Mouse (Mus musculus) lung, postnatal 0 days (tissue): ENCODE results near the gene Mfsd10. TPM values are rescaled to one million over a fixed set of nuclear protein-coding genes. Genes with fewer than 3 reads are reported as not detected.

Source experiments
- ATAC-seq: fragments of 200-750 bp; cut with Nextera tagmentation; 2 replicates; pipeline ENCODE4 v1.8.0; 2017; ENCODE audit warnings: moderate library complexity
- DNase-seq: peaks from one replicate; pipeline ENCODE4 v3.0.0-alpha.2; 2016; ENCODE audit warnings: low spot score
- H3K27ac ChIP-seq: fragments of 300-500 bp; sonication (generic); 2 replicates; pipeline ENCODE4 v1.5.1; 2014; ENCODE audit warnings: antibody characterized with exemption, mild to moderate bottlenecking, low read length, mixed read lengths
- H3K27me3 ChIP-seq: fragments of 300-500 bp; sonication (generic); replicated peaks from 2 replicates; pipeline ENCODE4 v1.6.1; 2014; ENCODE audit warnings: low read length, mixed read lengths; ENCODE audit not compliant: insufficient read depth
- H3K36me3 ChIP-seq: fragments of 300-500 bp; sonication (generic); 2 replicates; pipeline ENCODE4 v1.6.1; 2014; ENCODE audit warnings: low read length, mixed read lengths; ENCODE audit not compliant: insufficient read depth
- H3K4me1 ChIP-seq: fragments of 300-500 bp; sonication (generic); 2 replicates; pipeline ENCODE4 v1.6.1; 2014; ENCODE audit warnings: antibody characterized with exemption, low read depth, low read length, mixed read lengths; ENCODE audit not compliant: insufficient read depth
- H3K4me2 ChIP-seq: fragments of 300-500 bp; sonication (generic); replicated peaks from 2 replicates; pipeline ENCODE4 v1.6.1; 2014; ENCODE audit warnings: low read depth, mild to moderate bottlenecking, low read length, moderate library complexity, mixed read lengths
- H3K4me3 ChIP-seq: fragments of 300-500 bp; sonication (generic); 2 replicates; pipeline ENCODE4 v1.5.1; 2014; ENCODE audit warnings: low read depth, low read length
- H3K9ac ChIP-seq: fragments of 300-500 bp; sonication (generic); replicated peaks from 2 replicates; pipeline ENCODE4 v1.6.1; 2014; ENCODE audit warnings: low read depth, mild to moderate bottlenecking
- H3K9me3 ChIP-seq: fragments of 300-500 bp; sonication (generic); 2 replicates; pipeline ENCODE4 v1.6.1; 2016; ENCODE audit warnings: low read length, mixed read lengths
- CTCF ChIP-seq: IDR thresholded peaks from 2 replicates; pipeline ENCODE4 v1.5.1; 2016; ENCODE audit warnings: antibody characterized with exemption, mild to moderate bottlenecking
- EP300 ChIP-seq: IDR thresholded peaks from 2 replicates; pipeline ENCODE4 v1.6.1; 2016; ENCODE audit warnings: antibody characterized with exemption, mild to moderate bottlenecking, control low read depth
- WGBS: fragments of 180-500 bp; shearing (Covaris S2); extraction: QIAGEN DNeasy Blood & Tissue Kit; methylation state at CpG from one replicate; pipeline ENCODE4 v1.1.7; 2014; 5-methylcytosine and 5-hydroxymethylcytosine counted together
- polyA plus RNA-seq: library from polyadenylated mRNA; unstranded; fragments of >200 nt; fragmentation: Nextera tagmentation; extraction: Ambion mirVana; gene quantifications from 2 replicates; pipeline ENCODE4 v1.2.1, GENCODE M21; 2015

The Mfsd10 gene
- polyA plus RNA-seq, 1 experiment from 2014 or later: 75.2 TPM

DNA sequence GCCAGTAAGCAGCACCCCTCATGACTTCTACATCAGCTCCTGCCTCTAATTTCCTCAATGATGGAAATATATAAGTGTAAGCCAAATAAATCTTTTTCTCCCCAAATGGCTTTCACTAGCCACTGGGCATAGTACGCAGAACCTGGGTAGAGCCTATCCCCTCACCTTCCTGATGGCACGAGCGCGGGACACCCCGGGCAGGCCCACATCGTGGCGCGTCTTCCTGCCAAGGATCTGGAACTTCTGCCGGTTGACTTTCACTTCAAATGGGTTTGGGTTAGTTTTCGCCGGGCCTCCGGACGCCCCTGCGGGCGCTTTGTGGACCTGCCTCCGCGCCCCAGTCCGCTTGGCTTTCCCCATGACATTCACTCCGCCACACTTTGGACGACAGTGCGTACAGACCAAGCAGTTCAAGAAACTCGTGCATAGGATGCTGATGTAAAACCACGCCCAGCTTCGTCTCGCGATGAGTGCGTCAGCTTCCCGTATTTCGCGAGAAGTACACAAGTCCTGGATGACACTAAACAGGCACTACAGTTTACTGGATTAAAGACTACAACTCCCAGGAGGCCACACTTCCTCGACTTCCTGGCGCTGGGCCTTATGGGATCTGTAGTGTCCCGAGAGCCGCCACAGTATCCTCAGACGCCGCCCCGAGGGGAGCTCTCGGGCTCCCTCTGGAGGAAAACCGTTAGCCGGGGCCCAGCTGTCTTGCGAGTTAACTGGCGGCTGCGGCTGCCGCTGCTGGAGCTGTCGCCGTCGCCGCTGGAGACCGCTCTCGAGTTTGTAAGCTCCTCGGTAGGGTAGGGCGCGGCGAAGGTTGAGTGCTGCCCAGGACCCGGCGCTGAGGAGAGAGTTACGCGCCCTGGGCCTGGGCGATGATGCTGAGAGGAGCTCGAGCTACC, 22.9 kb upstream of the Mfsd10 start, which contains the start of the genes Nop14 and Grk4:
Gene Nop14, minus strand, starts transcription at position 463 of the 905 bp plus-strand sequence.
Gene Grk4, plus strand, starts transcription at position 694 of the 905 bp plus-strand sequence.
- no peaks in the 10 kb centered on the region for H3K4me1 ChIP-seq
- peak within 1 kb of the TSS; percentile 60 for H3K4me3 ChIP-seq
- H3K9me3 ChIP-seq: no peaks in the 10 kb centered on the region
- DNase-seq: peak; percentile 100
- peak within 1 kb of the TSS; percentile 74 for H3K4me2 ChIP-seq
- peak within 1 kb of the TSS; percentile 65 for H3K9ac ChIP-seq
- under 1% methylated on average over 59 of the region's 60 CpGs for WGBS
- TF ChIP-seq CTCF (peak; percentile 94), EP300 (peak; percentile 76)
- peak; percentile 100 for ATAC-seq
- peak within 1 kb of the TSS; percentile 91 for H3K27ac ChIP-seq
- H3K27me3 ChIP-seq: no peaks in the 10 kb centered on the region
- H3K36me3 ChIP-seq: 0 out of 2 replicates have a peak, but pooled peaks cover 13% of the 10 kb centered on the region

- no peaks in the 10 kb centered on the region for H3K4me1 ChIP-seq
- DNase-seq (no peak), ATAC-seq (no peak)
- no peaks in the 10 kb centered on the region for H3K27me3 ChIP-seq
- 90% methylated on average over 8 of the region's 8 CpGs for WGBS
- no peak overlapping the region for H3K4me2 ChIP-seq
- no peak overlapping the region for H3K9ac ChIP-seq
- H3K4me3 ChIP-seq: no peak overlapping the region
- TF ChIP-seq CTCF (no peak), EP300 (no peak)
- H3K9me3 ChIP-seq: no peaks in the 10 kb centered on the region
- no peak overlapping the region for H3K27ac ChIP-seq
- peaks cover 18% of the 10 kb centered on the region; the same call in 1 of the 2 replicates for H3K36me3 ChIP-seq
These were observed 20.5 kb upstream of the Mfsd10 start for GRCm38 (mm10) chr5:34657556-34657955.

DNA sequence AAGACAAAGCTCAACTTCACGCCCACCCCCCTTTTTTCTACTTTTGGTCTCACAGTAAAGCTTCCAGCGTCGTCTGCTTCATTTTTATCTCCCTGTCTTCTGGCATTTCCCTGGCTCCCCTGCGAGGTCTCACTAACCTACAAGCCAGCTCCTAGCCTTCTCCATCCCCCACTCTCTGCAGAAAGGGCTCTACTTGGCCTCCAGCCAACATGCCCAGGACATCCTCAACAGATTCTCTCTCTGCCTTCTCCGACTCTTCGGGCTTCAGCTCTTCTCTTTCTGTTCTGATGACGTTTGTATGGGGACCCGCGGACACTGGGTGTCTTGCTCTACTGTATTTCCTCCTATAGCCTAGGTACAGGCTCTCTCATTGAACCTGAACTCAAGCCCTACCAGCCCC, 17.9 kb upstream of the Mfsd10 start:
- H3K27ac ChIP-seq: no peak overlapping the region
- H3K9me3 ChIP-seq: no peaks in the 10 kb centered on the region
- 65% methylated on average over 9 of the region's 9 CpGs for WGBS
- H3K4me2 ChIP-seq: no peak overlapping the region
- no peaks in the 10 kb centered on the region for H3K4me1 ChIP-seq
- H3K4me3 ChIP-seq: no peak overlapping the region
- TF ChIP-seq CTCF: no peak
- TF ChIP-seq EP300: no peak
- ATAC-seq: no peak
- DNase-seq: no peak
- peaks cover 37% of the 10 kb centered on the region for H3K36me3 ChIP-seq
- no peaks in the 10 kb centered on the region for H3K27me3 ChIP-seq
- H3K9ac ChIP-seq: no peak overlapping the region

DNA sequence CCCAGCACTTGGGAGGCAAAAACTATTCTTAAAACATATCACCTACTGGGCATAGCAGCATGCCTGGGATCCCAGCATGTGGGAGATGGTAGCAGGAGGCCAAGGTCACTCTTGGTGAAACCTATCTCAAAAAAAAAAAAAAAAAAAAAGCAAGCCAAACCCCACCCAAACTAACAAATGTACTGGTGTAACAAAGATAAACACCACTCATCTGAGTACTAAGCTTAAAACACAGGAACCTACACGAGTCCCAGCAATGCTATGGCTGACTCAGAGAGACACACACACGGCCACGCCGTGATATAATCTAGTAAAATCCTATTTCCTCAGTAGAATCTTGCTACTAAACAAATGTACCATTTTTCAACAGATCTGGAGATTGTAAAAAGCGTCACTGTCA, 15.9 kb upstream of the Mfsd10 start:
- 89% methylated on average over 5 of the region's 5 CpGs for WGBS
- ATAC-seq (no peak), DNase-seq (no peak)

DNA sequence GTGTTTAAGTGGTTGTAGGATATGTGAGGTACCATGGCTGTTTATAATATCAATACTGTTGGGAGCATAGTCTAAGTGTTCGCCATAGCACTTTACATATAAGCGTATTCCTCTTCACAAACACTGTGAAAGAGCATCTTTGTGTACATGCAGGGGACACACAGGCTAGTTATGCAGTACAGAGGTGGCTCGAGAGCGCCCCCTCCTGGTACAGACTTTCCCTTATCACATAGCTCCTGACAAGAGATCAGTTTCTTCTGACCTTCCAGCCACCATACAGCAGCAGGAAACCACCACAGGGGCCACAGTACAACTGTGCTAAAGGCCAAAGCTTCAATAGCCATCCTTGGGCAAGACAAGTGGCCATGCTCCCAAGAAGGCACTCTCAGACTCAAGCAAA, 10.6 kb upstream of the Mfsd10 start:
- H3K4me2 ChIP-seq: no peak overlapping the region
- H3K27ac ChIP-seq: no peak overlapping the region
- ATAC-seq: no peak
- H3K36me3 ChIP-seq: peaks cover 51% of the 10 kb centered on the region
- no peaks in the 10 kb centered on the region for H3K9me3 ChIP-seq
- H3K4me3 ChIP-seq: no peak overlapping the region
- peak; percentile 70 for DNase-seq
- H3K4me1 ChIP-seq: no peaks in the 10 kb centered on the region
- WGBS: 47% methylated on average over 4 of the region's 4 CpGs
- H3K27me3 ChIP-seq: no peaks in the 10 kb centered on the region
- no peak overlapping the region for H3K9ac ChIP-seq
- TF ChIP-seq CTCF: peak; percentile 84
- no peak for TF ChIP-seq EP300

More for the DNA sequence above, 15.9 kb upstream of the Mfsd10 start:
- H3K27ac ChIP-seq: no peak overlapping the region
- no peak overlapping the region for H3K4me3 ChIP-seq
- H3K9me3 ChIP-seq: no peaks in the 10 kb centered on the region
- H3K27me3 ChIP-seq: no peaks in the 10 kb centered on the region
- H3K9ac ChIP-seq: no peak overlapping the region
- peaks cover 50% of the 10 kb centered on the region for H3K36me3 ChIP-seq
- no peak overlapping the region for H3K4me2 ChIP-seq
- H3K4me1 ChIP-seq: no peaks in the 10 kb centered on the region
- no peak for TF ChIP-seq CTCF

GRCm38 (mm10) chr5:34642932-34643331, 5.9 kb upstream of the Mfsd10 start:
- no peaks in the 10 kb centered on the region for H3K27me3 ChIP-seq
- H3K4me3 ChIP-seq: no peak overlapping the region
- H3K9ac ChIP-seq: no peak overlapping the region
- no peaks in the 10 kb centered on the region for H3K9me3 ChIP-seq
- H3K27ac ChIP-seq: no peak overlapping the region
- TF ChIP-seq EP300: no peak
- peak; percentile 78 for TF ChIP-seq CTCF
- no peaks in the 10 kb centered on the region for H3K4me1 ChIP-seq
- H3K4me2 ChIP-seq: no peak overlapping the region
- peak; percentile 87 for DNase-seq
- WGBS: 57% methylated on average over 5 of the region's 5 CpGs
- peak; percentile 93 for ATAC-seq
- H3K36me3 ChIP-seq: peaks cover 25% of the 10 kb centered on the region
